Mouse (Mus musculus) myocyte (in vitro differentiated cells): ENCODE data around the gene 1700092M07Rik. TPM values are rescaled to one million over a fixed set of nuclear protein-coding genes. Genes with fewer than 3 reads are reported as not detected.
"Not testable (repeated sequence)": the region's sequence is repeated elsewhere in the genome, so short reads cannot be mapped to it uniquely, and the experiment has no call there.

ENCODE experiments used
- H3K27me3 ChIP-seq: one replicate; pipeline ENCODE4 v1.6.1; 2011; ENCODE audit not compliant: control insufficient read depth, insufficient read depth, insufficient read length
- H3K36me3 ChIP-seq: one replicate; pipeline ENCODE4 v1.6.1; 2011; ENCODE audit not compliant: control insufficient read depth, insufficient read depth
- H3K4me2 ChIP-seq: one replicate; pipeline ENCODE4 v1.6.1; 2011; ENCODE audit warnings: low read depth, control low read depth
- H3K4me3 ChIP-seq: one replicate; pipeline ENCODE4 v1.5.1; 2011; ENCODE audit warnings: mild to moderate bottlenecking, control low read depth, moderate library complexity
- H3K79me2 ChIP-seq: one replicate; pipeline ENCODE4 v1.6.1; 2011; ENCODE audit not compliant: control insufficient read depth, insufficient read depth
- H3ac ChIP-seq: one replicate; pipeline ENCODE4 v1.6.1; 2011; ENCODE audit not compliant: control insufficient read depth, insufficient read length
- CEBPB ChIP-seq: IDR thresholded peaks from 2 replicates; pipeline ENCODE4 v1.6.1; 2011; ENCODE audit warnings: mild to moderate bottlenecking, moderate library complexity; ENCODE audit not compliant: poor library complexity, insufficient read depth, severe bottlenecking
- E2F4 ChIP-seq: IDR thresholded peaks from one replicate; pipeline ENCODE4 v1.6.1; 2011; ENCODE audit warnings: mild to moderate bottlenecking, control low read depth, moderate library complexity; ENCODE audit not compliant: insufficient read depth
- MAX ChIP-seq: IDR thresholded peaks from one replicate; pipeline ENCODE4 v1.6.1; 2011; ENCODE audit warnings: low read depth, mild to moderate bottlenecking, control low read depth
- MYOD1 ChIP-seq, 3 experiments: IDR thresholded peaks; one replicate each; pipeline ENCODE4 v1.6.1; 2011; ENCODE audit warnings: control low read depth in 2 of 3, low read depth in 2 of 3, mild to moderate bottlenecking in 2 of 3, moderate library complexity in 1 of 3; ENCODE audit not compliant: insufficient read length in 2 of 3, control insufficient read depth in 1 of 3
- MYOG ChIP-seq, 3 experiments: IDR thresholded peaks; one replicate each; pipeline ENCODE4 v1.6.1; 2011; ENCODE audit warnings: control low read depth in 2 of 3, low read depth in 2 of 3, mild to moderate bottlenecking in 2 of 3; ENCODE audit not compliant: insufficient read length in 2 of 3, control insufficient read depth in 1 of 3, insufficient read depth in 1 of 3
- POLR2A ChIP-seq: IDR thresholded peaks from one replicate; pipeline ENCODE4 v1.6.1; 2011; ENCODE audit warnings: low read depth, mild to moderate bottlenecking, control low read depth, moderate library complexity; ENCODE audit not compliant: insufficient read length
- POLR2AphosphoS2 ChIP-seq: IDR thresholded peaks from one replicate; pipeline ENCODE4 v1.6.1; 2011; ENCODE audit warnings: low read depth, control low read depth; ENCODE audit not compliant: insufficient read length
- REST ChIP-seq: IDR thresholded peaks from one replicate; pipeline ENCODE4 v1.6.1; 2011; ENCODE audit warnings: mild to moderate bottlenecking, control low read depth, moderate library complexity; ENCODE audit not compliant: insufficient read depth, insufficient read length
- SRF ChIP-seq: IDR thresholded peaks from one replicate; pipeline ENCODE4 v1.6.1; 2011; ENCODE audit warnings: low read depth; ENCODE audit not compliant: control insufficient read depth, insufficient read length
- TCF12 ChIP-seq: IDR thresholded peaks from one replicate; pipeline ENCODE4 v1.6.1; 2011; ENCODE audit warnings: mild to moderate bottlenecking, control low read depth; ENCODE audit not compliant: poor library complexity, insufficient read depth, severe bottlenecking
- TCF3 ChIP-seq: IDR thresholded peaks from one replicate; pipeline ENCODE4 v1.6.1; 2011; ENCODE audit warnings: low read depth, control low read depth; ENCODE audit not compliant: insufficient read length
- USF1 ChIP-seq: IDR thresholded peaks from one replicate; pipeline ENCODE4 v1.6.1; 2011; ENCODE audit warnings: low read depth, mild to moderate bottlenecking, control low read depth, moderate library complexity
- polyA plus RNA-seq: library from polyadenylated mRNA; unstranded; fragments of >200 nt; fragmentation: generic; extraction: Trizol; gene quantifications from one replicate; pipeline ENCODE4 v1.2.1, GENCODE M21; 2012; ENCODE audit warnings: missing spikeins

The 1700092M07Rik gene
- polyA plus RNA-seq, 1 experiment = 0.94 TPM

- peaks cover 35% of the 10 kb centered on the region for H3K36me3 ChIP-seq
- no peaks in the 10 kb centered on the region for H3K27me3 ChIP-seq
- H3K79me2 ChIP-seq = peaks cover 77% of the 10 kb centered on the region
- H3K4me2 ChIP-seq = peak overlapping the region; percentile 80
- no peak for TF ChIP-seq MYOD1 (IDR thresholded peaks at IDR 0.05; ENCODE audit: control insufficient read depth in 1 of 3, insufficient read length in 2 of 3, low read depth in 2 of 3)
- H3K4me3 ChIP-seq = peak overlapping the region; percentile 93
- H3ac ChIP-seq = peak overlapping the region; percentile 68
These were observed 26.4 kb upstream of the 1700092M07Rik start for GRCm38 (mm10) chr19:8713997-8714652.

DNA sequence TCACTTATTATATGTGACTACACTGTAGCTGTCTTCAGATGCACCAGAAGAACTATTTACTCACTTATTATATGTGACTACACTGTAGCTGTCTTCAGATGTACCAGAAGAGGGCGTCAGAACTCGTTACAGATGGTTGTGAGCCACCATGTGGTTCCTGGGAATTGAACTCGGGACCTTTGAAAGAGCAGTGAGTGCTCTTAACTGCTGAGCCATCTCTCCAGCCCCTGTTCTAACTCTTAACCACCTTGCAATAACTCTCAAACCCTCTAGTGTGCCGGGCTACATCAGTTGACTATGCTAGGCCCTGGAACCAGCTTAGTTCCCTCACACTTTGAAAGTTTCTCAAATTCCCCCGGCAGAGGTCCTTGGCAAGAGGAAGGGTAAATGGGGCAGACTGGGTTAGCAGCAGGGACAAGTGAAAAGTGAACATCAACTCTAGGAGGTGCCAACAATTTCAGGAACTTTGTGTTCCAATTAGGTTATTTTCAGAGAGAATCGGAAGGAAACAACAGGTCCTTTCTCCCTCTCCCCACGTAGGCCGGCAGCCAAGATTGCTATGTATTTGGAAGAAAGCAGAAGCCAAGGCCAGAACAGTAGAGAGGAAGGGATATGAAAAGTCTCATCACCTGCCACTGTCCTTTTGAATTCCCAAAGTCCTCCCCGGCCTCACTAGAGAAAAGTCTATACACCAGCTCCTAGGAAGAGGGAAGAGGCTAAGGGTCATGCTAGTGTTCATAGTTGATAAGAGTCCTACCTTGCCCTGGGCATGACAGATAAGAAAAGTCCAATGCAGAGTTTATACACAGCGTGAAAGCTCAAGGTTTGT is 25.7 kb upstream of the 1700092M07Rik start:
- Histone ChIP-seq H3ac (no peak overlapping the region), H3K4me3 (peak overlapping the region; percentile 93), H3K79me2 (peaks cover 75% of the 10 kb centered on the region), H3K4me2 (peak overlapping the region; percentile 80), H3K27me3 (no peaks in the 10 kb centered on the region), H3K36me3 (peaks cover 28% of the 10 kb centered on the region)
- TF ChIP-seq USF1 = no peak
- no peak for TF ChIP-seq TCF12

- Histone ChIP-seq H3K36me3 (peaks cover 15% of the 10 kb centered on the region), H3ac (no peak overlapping the region), H3K4me2 (no peak overlapping the region), H3K27me3 (no peaks in the 10 kb centered on the region), H3K4me3 (no peak overlapping the region), H3K79me2 (peaks cover 73% of the 10 kb centered on the region)
- TF ChIP-seq USF1 = no peak
- TF ChIP-seq MAX = no peak
- no peak for TF ChIP-seq MYOG (IDR thresholded peaks at IDR 0.05; ENCODE audit: control insufficient read depth in 1 of 3, insufficient read depth in 1 of 3, insufficient read length in 2 of 3, low read depth in 2 of 3)
- no peak for TF ChIP-seq REST
- no peak for TF ChIP-seq POLR2AphosphoS2
- no peak for TF ChIP-seq MYOD1 (IDR thresholded peaks at IDR 0.05; ENCODE audit: control insufficient read depth in 1 of 3, insufficient read length in 2 of 3, low read depth in 2 of 3)
- TF ChIP-seq SRF = no peak
- TF ChIP-seq TCF3 = no peak
- TF ChIP-seq POLR2A = no peak
- no peak for TF ChIP-seq TCF12
- no peak for TF ChIP-seq CEBPB
- no peak for TF ChIP-seq E2F4
These were observed 24.4 kb upstream of the 1700092M07Rik start for GRCm38 (mm10) chr19:8715868-8716766.

DNA sequence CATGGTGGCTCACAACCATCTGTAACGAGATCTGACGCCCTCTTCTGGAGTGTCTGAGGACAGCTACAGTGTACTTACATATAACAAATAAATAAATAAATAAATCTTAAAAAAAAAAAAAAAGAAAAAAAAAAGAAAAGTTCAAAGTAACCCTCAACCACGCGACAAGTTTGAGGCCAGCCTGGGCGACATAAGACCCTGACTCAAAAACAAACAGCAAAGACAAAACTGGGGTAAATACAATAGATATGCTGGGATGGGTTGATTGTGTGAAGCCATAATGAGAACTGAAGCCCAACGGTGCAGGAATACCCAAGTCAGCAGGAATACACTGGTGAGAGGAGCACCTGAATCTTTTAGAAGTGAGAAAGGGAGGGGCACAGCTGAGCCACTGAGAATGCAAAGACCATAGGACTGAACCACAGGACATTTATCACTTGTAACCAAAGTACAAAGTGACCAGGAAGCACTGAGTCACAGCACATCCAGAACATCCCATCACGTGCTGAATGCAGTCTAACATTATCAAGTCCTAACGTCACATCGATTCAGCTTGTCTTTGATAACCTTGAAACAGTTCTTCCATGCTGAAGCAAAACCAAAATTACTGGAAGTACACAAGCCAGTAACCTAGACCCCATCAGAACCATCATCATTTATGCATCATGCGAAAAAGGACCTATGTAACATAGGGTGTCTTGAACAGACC is 23.6 kb upstream of the 1700092M07Rik start:
- H3ac ChIP-seq = no peak overlapping the region
- TF ChIP-seq USF1 (no peak), SRF (no peak), E2F4 (no peak), TCF12 (no peak), MYOD1 (IDR thresholded peaks at IDR 0.05; ENCODE audit: control insufficient read depth in 1 of 3, insufficient read length in 2 of 3, low read depth in 2 of 3) (no peak)
- no peaks in the 10 kb centered on the region for H3K27me3 ChIP-seq
- H3K79me2 ChIP-seq = peaks cover 73% of the 10 kb centered on the region
- H3K36me3 ChIP-seq = peaks cover 7% of the 10 kb centered on the region
- no peak overlapping the region for H3K4me3 ChIP-seq
- H3K4me2 ChIP-seq = no peak overlapping the region

- H3ac ChIP-seq = no peak overlapping the region
- no peak overlapping the region for H3K4me2 ChIP-seq
- peaks cover 70% of the 10 kb centered on the region for H3K79me2 ChIP-seq
- no peak overlapping the region for H3K4me3 ChIP-seq
- TF ChIP-seq REST (no peak), MAX (no peak), POLR2AphosphoS2 (no peak), CEBPB (no peak), SRF (no peak), TCF12 (no peak), USF1 (no peak), MYOG (IDR thresholded peaks at IDR 0.05; ENCODE audit: control insufficient read depth in 1 of 3, insufficient read depth in 1 of 3, insufficient read length in 2 of 3, low read depth in 2 of 3) (no peak), TCF3 (no peak), E2F4 (no peak), MYOD1 (IDR thresholded peaks at IDR 0.05; ENCODE audit: control insufficient read depth in 1 of 3, insufficient read length in 2 of 3, low read depth in 2 of 3) (no peak), POLR2A (no peak)
- no peaks in the 10 kb centered on the region for H3K36me3 ChIP-seq
- H3K27me3 ChIP-seq = no peaks in the 10 kb centered on the region
These were observed 22.2 kb upstream of the 1700092M07Rik start for GRCm38 (mm10) chr19:8718357-8718756.

- H3K27me3 ChIP-seq, H3K4me2 ChIP-seq, H3K36me3 ChIP-seq, H3K4me3 ChIP-seq, H3ac ChIP-seq: not testable (repeated sequence)
- peaks cover 70% of the 10 kb centered on the region for H3K79me2 ChIP-seq
These were observed 21.5 kb upstream of the 1700092M07Rik start for GRCm38 (mm10) chr19:8719037-8719436.
